Mouse (Mus musculus) small intestine, adult 2 months (tissue): ENCODE measurements around the gene Nbea.

Source experiments
- CTCF ChIP-seq: fragments of 200-500 bp; IDR thresholded peaks from 2 replicates; pipeline ENCODE4 v1.5.1; 2012; ENCODE audit warnings: low read depth, mild to moderate bottlenecking, control low read depth, inconsistent platforms, low read length, moderate library complexity, mixed read lengths; ENCODE audit not compliant: insufficient replicate concordance, insufficient read length; ENCODE audit errors: extremely low read depth
- POLR2A ChIP-seq: fragments of 200-500 bp; IDR thresholded peaks from 2 replicates; pipeline ENCODE4 v1.6.1; 2012; ENCODE audit warnings: low read depth, mild to moderate bottlenecking, control low read depth, inconsistent platforms, low read length, moderate library complexity

- no peak for TF ChIP-seq POLR2A
- TF ChIP-seq CTCF = no peak
Observed at GRCm38 (mm10) chr3:55714260-55714659, 469.2 kb downstream of the Nbea start.
